Mouse (Mus musculus) c-Kit-positive CD71-negative TER-119-negative erythroid progenitor cells, embryonic 14.5 days (primary cell): ENCODE measurements around the gene Mfsd6l.

Source experiments
- DNase-seq: peaks from one replicate; pipeline ENCODE4 v3.0.0-alpha.2; 2013; ENCODE audit warnings: low read depth

Mfsd6l gene

GRCm38 (mm10) chr11:68553981-68554471, 2.0 kb upstream of the Mfsd6l start:
- peak; percentile 56 for DNase-seq

GRCm38 (mm10) chr11:68559546-68559945, 3.6 kb downstream of the Mfsd6l start:
- no peak for DNase-seq

DNA sequence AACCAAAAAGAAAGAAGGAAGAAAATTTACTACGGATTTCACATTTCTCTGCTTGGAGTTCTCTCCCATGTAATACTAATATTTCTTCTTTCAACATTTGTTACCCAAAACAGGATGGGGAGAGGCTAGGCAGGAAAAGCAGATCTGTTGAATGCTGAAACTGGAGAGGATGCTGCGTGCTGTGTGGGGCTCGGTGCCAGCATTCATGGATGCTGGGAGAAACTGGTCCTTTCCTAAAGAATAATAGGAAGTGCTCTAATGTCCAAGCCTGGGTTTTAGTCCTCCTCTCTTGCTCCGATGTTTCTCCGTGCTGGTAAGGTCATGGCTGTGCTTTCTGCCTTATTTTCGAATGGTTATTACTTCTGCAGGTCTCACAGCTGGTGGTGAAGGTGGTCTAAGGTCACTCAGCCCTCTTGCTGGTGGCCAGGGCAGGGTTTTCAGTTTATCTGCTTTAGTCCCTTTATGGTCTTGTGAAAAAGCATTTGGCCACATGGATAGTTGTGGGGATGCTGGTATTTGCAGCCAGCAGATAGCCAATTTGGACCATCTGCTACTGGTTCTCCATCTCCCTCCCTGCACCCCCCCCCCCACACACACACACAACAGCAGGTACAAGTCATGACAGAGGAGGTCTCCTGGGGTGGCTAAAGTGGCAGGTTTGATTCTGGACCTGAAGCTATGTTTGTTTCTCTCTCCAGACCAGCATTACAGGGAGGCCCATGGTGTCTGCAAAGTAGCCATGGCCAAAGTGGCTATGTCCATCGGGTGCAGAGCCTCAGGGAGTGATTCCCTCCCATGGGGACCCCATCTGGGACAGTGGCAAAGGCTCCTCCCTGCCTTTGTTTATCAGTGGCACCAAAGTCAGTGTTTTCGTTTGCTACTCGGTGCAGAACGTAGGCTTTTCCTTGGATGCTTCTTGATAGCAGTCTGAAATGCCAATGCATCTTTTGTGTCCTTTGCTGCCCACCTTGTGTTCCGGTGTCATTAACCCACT, 6.3 kb downstream of the Mfsd6l start:
- DNase-seq = no peak

DNA sequence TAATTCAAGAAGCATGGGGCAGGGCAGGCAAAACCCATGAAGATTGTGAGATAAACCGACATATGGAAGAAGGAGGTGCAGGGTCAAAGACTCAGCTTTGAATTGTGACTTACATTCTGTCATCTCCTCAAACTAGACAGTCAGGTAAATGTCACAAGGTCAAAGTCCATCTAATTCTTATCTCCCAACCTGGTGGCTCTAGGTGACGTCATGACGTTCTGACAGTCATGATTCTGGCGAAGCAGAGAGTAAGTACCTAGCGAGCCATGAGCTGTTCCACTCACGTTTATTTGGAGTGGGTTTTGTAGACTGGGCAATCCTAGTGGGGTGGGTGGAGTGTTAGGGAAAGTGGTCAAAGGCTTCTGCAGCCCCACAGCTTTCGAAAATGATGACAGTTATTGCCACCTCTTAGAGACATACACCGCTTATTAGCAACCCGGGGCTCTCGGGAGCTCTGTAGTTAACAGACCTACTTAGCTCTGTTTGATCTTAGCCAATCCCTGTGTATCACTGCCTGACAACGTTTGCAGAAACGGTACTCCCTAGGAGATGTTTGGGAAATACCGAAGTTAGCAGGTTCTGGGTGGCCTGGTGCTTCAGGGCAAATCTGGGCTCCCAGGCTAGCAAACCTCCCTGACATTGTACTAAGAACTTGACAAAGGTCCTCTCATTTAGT, 8.5 kb downstream of the Mfsd6l start:
- no peak for DNase-seq

DNA sequence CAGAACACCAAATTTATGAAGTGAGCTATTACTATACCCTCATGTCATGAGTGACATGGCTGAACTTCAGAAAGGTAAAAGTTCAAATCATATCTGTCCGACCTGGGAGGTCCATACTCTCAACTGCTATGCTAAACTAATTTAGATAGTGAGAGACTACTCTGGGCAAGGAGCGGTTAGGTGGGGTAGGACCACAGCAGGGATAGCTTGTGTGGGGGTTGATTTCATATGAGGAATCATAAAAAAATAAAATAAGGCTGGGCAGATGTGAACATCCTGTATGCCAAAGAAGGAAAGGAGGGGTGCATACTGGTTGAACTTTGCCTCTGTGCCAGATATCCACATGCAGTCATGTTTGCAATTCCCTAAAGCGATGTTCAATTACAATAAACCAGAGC, 9.0 kb downstream of the Mfsd6l start:
- no peak for DNase-seq

DNA sequence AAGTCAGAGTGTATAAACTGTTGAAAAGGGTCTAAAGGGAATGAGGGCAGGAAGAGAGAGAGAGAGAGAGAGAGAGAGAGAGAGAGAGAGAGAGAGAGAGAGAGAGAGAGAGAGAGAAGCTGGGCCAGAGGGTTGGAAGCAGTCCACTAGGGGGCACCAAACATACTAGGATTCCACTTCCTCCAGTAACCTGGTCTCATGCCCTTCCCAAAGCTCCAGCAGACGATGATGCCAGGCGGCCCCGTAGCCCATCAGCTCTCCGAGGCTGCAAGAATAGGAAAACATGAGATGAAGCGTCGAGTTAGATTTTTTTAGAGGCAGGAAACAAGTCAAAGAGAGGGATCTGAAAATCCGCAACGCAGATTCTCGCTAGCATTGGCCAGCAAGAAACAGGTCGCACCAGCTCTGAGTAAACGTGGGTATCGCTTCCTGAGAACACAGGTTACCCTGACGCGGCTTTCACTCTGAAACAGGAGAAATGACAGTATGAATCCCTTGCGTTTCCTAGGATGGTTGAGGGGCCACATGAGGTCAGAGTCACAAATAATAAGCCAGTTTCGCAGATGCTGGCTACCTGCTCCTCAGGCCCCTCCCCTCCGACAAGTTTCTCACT, 10.6 kb downstream of the Mfsd6l start:
- DNase-seq = peak; percentile 46

DNA sequence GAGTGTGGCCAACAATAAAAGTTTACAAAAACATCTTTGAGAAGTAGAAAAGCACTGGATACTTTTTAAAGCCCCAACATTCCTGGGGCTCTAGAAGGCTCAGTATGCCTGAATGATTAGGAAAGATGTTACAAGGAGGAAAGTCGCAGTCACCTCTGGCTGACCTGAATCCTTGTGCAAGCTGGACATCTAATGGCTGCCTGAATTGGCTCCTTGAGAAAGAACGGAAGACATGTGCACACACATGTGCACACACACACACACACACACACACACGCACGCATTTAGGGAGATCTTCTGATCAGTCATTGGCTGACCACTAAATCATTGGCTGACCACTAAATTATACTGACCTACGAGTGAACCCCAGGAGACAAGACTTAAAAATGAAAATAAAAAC, 14.9 kb downstream of the Mfsd6l start:
- DNase-seq = no peak

GRCm38 (mm10) chr11:68577076-68577475, 21.1 kb downstream of the Mfsd6l start:
- DNase-seq = no peak

GRCm38 (mm10) chr11:68579462-68579881, 23.5 kb downstream of the Mfsd6l start:
- no peak for DNase-seq

DNA sequence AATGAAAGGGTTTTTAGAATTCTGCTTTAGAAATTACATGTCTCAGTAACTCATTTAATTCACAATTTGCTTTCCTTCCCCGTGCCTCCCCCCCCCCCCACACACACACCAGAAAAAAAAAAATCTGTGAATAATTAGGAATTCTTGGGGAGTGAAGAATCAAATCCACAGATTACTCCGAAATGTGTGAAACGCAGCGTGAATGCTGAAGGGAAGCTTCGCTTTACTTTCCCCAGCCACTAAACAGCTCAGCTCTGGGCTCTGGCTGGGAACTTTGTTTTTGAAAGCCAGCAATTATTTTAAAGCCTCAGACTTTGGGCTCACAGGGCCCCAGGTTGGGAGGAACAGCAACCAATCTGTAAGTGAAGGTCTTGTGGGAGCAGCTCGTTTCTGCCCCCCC, 24.6 kb downstream of the Mfsd6l start:
- no peak for DNase-seq

- no peak for DNase-seq
These were observed 27.2 kb downstream of the Mfsd6l start for GRCm38 (mm10) chr11:68583225-68583624.

DNA sequence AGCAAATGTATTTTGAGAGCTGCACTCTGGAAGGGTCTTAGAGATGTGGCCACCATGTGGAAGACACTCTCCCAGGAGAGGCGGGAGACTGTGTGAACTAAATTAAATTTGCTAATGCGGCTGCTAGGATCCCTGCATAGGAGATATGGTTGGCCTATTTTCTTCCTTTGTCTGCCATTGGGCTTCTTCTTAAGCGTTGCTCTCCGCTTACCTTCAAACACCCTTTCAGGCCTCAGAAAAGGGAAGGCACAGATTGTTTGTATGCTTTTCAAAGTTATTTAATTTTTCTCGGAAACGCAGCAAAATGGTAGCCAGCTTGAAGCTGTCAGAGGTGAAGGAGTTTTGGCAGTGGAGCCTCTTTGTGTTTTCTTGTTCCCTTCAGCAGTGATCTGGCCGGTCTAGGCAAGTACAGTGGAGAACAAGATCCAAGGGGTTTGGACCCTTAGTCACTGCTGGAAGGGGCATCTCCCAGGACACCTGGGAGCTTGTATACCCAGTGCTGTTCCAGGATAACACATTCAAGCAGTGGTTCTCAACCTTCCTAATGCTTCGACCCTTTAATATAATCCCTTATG, 28.0 kb downstream of the Mfsd6l start:
- no peak for DNase-seq

- no peak for DNase-seq
These were observed 29.9 kb downstream of the Mfsd6l start for GRCm38 (mm10) chr11:68585890-68586289.

DNA sequence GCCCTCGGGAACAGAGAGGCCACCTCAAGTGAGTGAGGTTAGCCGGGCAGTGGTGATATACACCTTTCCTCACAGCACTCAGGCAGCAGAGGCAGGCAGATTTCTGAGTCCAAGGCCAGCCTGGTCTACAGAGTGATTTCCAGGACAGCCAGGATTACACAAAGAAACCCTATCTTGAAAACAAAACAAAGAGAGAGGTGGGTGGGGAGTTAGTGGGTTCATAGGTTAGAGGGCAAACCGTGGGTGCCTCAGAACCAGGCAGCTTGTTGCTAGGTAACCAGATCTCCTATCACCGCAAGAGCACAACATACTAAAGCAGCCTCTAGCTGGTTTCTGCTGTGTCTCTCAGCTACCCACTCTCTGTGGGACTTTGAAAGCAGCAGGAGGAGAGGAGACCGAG, 30.7 kb downstream of the Mfsd6l start, which contains the start of gene Ccdc42:
Gene Ccdc42, plus strand, starts transcription at position 301 of the 400 bp plus-strand sequence.
- no peak for DNase-seq

DNA sequence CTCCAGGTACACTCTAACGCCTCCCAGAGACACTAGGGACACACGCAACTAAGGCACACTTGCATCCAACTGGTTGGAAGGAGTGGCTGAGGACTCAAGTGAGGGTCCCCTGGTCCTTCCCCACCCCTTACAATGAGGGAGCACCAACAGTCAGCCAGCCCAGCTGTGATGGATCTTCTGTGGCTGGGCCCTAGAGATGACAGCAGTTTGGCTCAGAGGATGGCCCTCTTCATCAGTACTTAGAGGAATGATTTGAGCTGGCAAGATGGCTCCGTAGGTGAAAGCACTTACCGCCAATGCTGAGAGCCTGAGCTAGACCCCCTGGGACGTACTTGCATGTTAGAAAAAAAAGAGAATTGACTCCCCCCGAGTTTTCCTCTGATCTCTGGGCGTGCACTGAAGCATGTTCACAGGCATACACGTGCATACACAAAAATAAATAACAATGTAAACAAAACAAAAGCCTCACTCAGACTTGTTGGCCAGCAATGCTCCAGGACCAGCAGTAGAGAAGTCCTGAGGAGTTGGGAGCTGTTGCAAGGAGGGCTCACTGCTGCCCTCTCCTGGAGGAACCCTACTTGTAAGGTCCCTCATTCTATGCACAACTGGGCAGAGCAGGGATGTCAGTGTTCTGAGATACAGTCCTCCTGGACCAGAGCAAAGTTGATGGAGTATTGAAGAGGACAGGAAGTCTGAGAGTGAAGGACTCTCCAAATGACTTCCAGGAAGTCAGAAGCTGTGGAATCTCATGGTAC, 33.2 kb downstream of the Mfsd6l start:
- DNase-seq = peak; percentile 48

DNA sequence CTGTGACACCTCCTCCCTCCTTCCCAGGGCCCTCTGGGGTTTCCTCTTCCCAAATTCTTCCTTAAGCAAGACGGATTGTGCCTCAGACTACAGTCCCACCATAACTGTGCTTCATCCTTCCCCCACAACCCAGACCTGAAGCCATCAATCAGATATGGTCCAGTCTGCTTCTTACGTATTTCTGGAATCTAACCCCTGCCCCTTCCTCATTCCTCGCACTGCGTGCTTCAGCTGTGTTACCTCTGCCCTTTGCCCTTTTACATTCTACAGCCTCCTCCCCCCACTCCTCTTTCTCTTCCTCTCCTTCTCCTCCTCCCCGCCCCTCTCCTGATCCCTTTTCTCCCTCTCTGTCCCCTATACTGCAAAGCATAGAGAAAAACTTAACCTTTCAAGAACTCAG, 35.7 kb downstream of the Mfsd6l start:
- DNase-seq = no peak

GRCm38 (mm10) chr11:68593247-68593646, 37.3 kb downstream of the Mfsd6l start:
- DNase-seq = no peak

DNA sequence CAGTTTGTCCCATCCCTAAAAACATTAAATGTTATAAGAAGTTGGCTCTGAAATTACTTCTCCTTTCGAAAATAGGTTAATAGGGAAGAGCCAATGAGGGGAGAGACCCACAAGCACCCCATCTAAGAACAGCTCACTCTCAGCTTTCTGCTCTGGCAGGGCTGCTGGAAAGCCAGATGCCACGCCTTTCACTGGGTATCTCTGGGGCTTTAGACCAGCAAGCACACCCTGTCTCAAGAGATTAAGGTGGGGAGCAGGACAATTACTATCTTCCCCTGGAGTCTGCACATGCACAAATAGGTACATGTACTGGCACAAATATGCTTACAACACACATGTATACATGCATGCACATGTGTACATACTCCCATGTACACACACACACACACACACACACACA, 41.9 kb downstream of the Mfsd6l start:
- DNase-seq = no peak

GRCm38 (mm10) chr11:68600551-68601021, 44.6 kb downstream of the Mfsd6l start:
- no peak for DNase-seq

DNA sequence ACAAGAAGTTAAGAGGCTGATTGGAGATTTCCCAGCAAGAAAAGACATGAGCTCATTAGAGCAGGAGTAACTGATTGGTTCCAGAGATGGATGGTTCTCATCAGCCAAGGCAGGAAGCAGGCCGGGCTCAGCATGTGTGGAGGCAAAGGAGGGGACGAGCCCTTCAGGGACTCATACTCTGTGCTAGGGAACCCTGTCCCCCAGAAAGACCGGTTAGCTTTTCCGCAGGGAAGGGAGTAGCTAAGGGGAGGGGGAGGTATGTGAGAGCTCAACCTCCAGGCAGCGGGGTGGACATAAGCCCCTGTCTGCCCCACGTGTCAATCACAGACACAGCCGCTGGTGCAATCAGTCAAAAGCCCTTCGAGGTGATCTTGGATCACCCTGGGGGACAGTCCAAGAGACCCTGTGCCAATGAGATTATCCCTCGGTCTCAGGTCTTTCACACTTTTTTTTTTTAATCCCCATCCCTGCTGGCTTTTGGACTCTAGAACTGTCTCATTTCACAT, 45.6 kb downstream of the Mfsd6l start:
- no peak for DNase-seq
